Mouse (Mus musculus) hindbrain, postnatal 0 days (tissue): ENCODE data around the gene Atg2a. TPM values are rescaled to one million over a fixed set of nuclear protein-coding genes. Genes with fewer than 3 reads are reported as not detected.
A peak's percentile ranks its signal among the peaks of the same experiment; 100 is the strongest.
"Not testable (repeated sequence)": the region's sequence is repeated elsewhere in the genome, so short reads cannot be mapped to it uniquely, and the experiment has no call there.

Experiments
- ATAC-seq: fragments of 200-750 bp; cut with Nextera tagmentation; 2 replicates; pipeline ENCODE4 v1.8.0; 2017; ENCODE audit warnings: mild to moderate bottlenecking, moderate TSS enrichment, moderate library complexity
- DNase-seq: peaks from one replicate; pipeline ENCODE4 v3.0.0-alpha.2; 2015; ENCODE audit warnings: low spot score
- H3K27ac ChIP-seq: fragments of 300-500 bp; sonication (generic); 2 replicates; pipeline ENCODE4 v1.5.1; 2014; ENCODE audit warnings: mild to moderate bottlenecking
- H3K27me3 ChIP-seq: fragments of 300-500 bp; sonication (generic); 2 replicates; pipeline ENCODE4 v1.6.1; 2014; ENCODE audit warnings: low read length, mixed read lengths; ENCODE audit not compliant: insufficient read depth
- H3K36me3 ChIP-seq: fragments of 300-500 bp; sonication (generic); 2 replicates; pipeline ENCODE4 v1.6.1; 2014; ENCODE audit warnings: low read length, mixed read lengths; ENCODE audit not compliant: insufficient read depth
- H3K4me1 ChIP-seq: fragments of 300-500 bp; sonication (generic); 2 replicates; pipeline ENCODE4 v1.6.1; 2014; ENCODE audit warnings: antibody characterized with exemption, low read length, mixed read lengths; ENCODE audit not compliant: insufficient read depth
- H3K4me2 ChIP-seq: fragments of 300-500 bp; sonication (generic); 2 replicates; pipeline ENCODE4 v1.6.1; 2014; ENCODE audit warnings: low read depth, mild to moderate bottlenecking, low read length, moderate library complexity, mixed read lengths
- H3K4me3 ChIP-seq: fragments of 300-500 bp; sonication (generic); 2 replicates; pipeline ENCODE4 v1.5.1; 2014; ENCODE audit warnings: low read length
- H3K9ac ChIP-seq: fragments of 300-500 bp; sonication (generic); replicated peaks from 2 replicates; pipeline ENCODE4 v1.6.1; 2014; ENCODE audit warnings: mild to moderate bottlenecking, low read length, moderate library complexity, mixed read lengths
- H3K9me3 ChIP-seq: fragments of 300-500 bp; sonication (generic); 2 replicates; pipeline ENCODE4 v1.6.1; 2016; ENCODE audit warnings: low read length, mixed read lengths
- CTCF ChIP-seq: IDR thresholded peaks from 2 replicates; pipeline ENCODE4 v1.5.1; 2016; ENCODE audit warnings: antibody characterized with exemption, control low read depth, low read depth
- WGBS: fragments of 180-500 bp; shearing (Covaris S2); extraction: QIAGEN DNeasy Blood & Tissue Kit; methylation state at CpG from one replicate; pipeline ENCODE4 v1.1.7; 2014; 5-methylcytosine and 5-hydroxymethylcytosine counted together
- polyA plus RNA-seq: library from polyadenylated mRNA; unstranded; fragments of >200 nt; fragmentation: Nextera tagmentation; extraction: Ambion mirVana; gene quantifications from 2 replicates; pipeline ENCODE4 v1.2.1, GENCODE M21; 2015
- total RNA-seq: library from RNA; depleted of rRNA; stranded (reverse); fragments of >200 nt; gene quantifications from 2 replicates; pipeline ENCODE4 v1.2.3, GENCODE M21; 2014

Atg2a gene
- total and polyA plus RNA-seq, 2 experiments from 2014 or later = 8.9 to 43.4 TPM

GRCm38 (mm10) chr19:6285632-6286433 lies 44.4 kb downstream of the Atg2a start:
- no peak overlapping the region for H3K27ac ChIP-seq
- no peaks in the 10 kb centered on the region for H3K9me3 ChIP-seq
- DNase-seq (no peak), ATAC-seq (no peak)
- no peak for TF ChIP-seq CTCF
- H3K27me3 ChIP-seq = no peaks in the 10 kb centered on the region
- peaks cover 22% of the 10 kb centered on the region for H3K36me3 ChIP-seq
- H3K4me1 ChIP-seq = no peaks in the 10 kb centered on the region; the same call in 1 of the 2 replicates
- H3K4me2 ChIP-seq = no peak overlapping the region
- 75% methylated on average over 7 of the region's 7 CpGs for WGBS
- no peak overlapping the region for H3K4me3 ChIP-seq
- no peak overlapping the region; the same call in 1 of the 2 replicates for H3K9ac ChIP-seq

- WGBS = 73% methylated on average over 19 of the region's 19 CpGs
- Histone ChIP-seq H3K4me1 (no peaks in the 10 kb centered on the region; the same call in 1 of the 2 replicates), H3K4me2 (no peak overlapping the region), H3K9ac (peak overlapping the region; percentile 21; the same call in 1 of the 2 replicates), H3K27ac (no peak overlapping the region; the same call in none of the 2 replicates), H3K9me3 (no peaks in the 10 kb centered on the region), H3K27me3 (no peaks in the 10 kb centered on the region), H3K36me3 (peaks cover 15% of the 10 kb centered on the region), H3K4me3 (no peak overlapping the region)
- TF ChIP-seq CTCF = no peak
- peak; percentile 33 for DNase-seq
- 0 out of 2 replicates have a peak, but pooled peaks have one; percentile 28 for ATAC-seq
Observed at GRCm38 (mm10) chr19:6286434-6287401, 45.2 kb downstream of the Atg2a start.

DNA sequence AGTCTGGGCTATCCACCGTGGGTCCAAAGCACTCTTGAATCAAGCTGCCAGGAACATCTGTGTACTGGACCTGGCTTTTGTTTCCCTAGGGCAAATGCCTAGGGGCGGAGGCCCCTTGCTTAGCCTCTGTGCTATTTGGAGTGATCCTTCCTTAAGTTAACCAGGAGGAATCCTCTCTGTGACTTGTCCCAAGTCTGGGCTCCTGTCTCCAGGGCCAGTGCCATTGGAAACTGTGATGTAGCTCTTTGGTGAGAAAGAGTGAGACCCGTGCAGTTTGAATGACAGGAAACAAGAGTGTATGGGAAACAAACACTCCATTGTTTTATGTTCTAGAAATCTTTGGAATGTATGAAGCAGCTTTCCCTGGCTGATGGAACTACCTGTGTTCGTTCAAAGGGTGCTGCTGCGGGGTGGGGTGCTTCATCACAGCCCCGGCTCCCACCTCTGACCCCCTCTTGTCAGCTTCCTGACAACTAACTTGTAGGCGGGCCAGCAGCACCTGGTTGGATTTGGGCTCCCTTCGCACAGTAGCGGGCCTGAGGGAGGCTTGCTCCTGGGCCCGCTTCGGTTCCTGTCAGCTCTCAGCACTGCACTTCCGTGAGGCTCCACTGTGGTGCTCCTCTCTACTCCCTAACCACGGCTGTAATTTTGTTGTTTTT lies 46.9 kb downstream of the Atg2a start:
- DNase-seq (no peak), ATAC-seq (no peak)
- Histone ChIP-seq H3K4me3 (no peak overlapping the region), H3K36me3 (peaks cover 4% of the 10 kb centered on the region; the same call in 1 of the 2 replicates), H3K9me3 (no peaks in the 10 kb centered on the region), H3K27ac (no peak overlapping the region), H3K4me1 (no peaks in the 10 kb centered on the region; the same call in 1 of the 2 replicates), H3K4me2 (no peak overlapping the region), H3K9ac (no peak overlapping the region), H3K27me3 (no peaks in the 10 kb centered on the region)
- no peak for TF ChIP-seq CTCF
- WGBS = 76% methylated on average over 13 of the region's 13 CpGs

GRCm38 (mm10) chr19:6289696-6290238 lies 48.3 kb downstream of the Atg2a start:
- ATAC-seq (no peak), DNase-seq (no peak)
- H3K9me3 ChIP-seq = no peaks in the 10 kb centered on the region
- H3K9ac ChIP-seq = no peak overlapping the region
- H3K27me3 ChIP-seq = no peaks in the 10 kb centered on the region
- peaks cover 3% of the 10 kb centered on the region; the same call in 1 of the 2 replicates for H3K36me3 ChIP-seq
- H3K4me2 ChIP-seq = no peak overlapping the region
- H3K4me3 ChIP-seq = no peak overlapping the region
- no peaks in the 10 kb centered on the region; the same call in 1 of the 2 replicates for H3K4me1 ChIP-seq
- no peak for TF ChIP-seq CTCF
- WGBS = 90% methylated on average over 14 of the region's 14 CpGs
- H3K27ac ChIP-seq = no peak overlapping the region

DNA sequence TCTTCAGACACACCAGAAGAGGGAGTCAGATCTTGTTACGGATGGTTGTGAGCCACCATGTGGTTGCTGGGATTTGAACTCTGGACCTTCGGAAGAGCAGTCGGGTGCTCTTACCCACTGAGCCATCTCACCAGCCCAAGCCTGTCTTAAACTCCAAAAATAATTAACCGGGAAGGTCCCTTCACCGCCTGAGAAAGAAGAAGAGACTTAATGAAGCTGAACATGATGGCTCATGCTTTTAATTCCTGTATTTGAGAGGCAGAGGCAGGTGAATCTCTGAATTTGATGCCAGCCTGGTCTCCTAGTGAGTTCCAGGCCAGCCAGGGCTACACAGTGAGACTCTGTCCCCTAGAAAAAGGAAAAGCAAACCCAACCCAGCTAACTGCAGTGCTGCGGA lies 49.2 kb downstream of the Atg2a start:
- 91% methylated on average over 5 of the region's 6 CpGs for WGBS
- ATAC-seq, H3K4me2 ChIP-seq, H3K9ac ChIP-seq, H3K27me3 ChIP-seq, H3K9me3 ChIP-seq, H3K4me3 ChIP-seq, DNase-seq, H3K4me1 ChIP-seq: not testable (repeated sequence)
- peaks cover 12% of the 10 kb centered on the region for H3K36me3 ChIP-seq
- H3K27ac ChIP-seq = peak overlapping the region; percentile 41; the same call in 1 of the 2 replicates
